Mouse (Mus musculus) embryo, embryonic 10 days (tissue): ENCODE measurements around the gene Olfr220.
A peak's percentile ranks its signal among the peaks of the same experiment; 100 is the strongest.

Source experiments
- DNase-seq: peaks from one replicate; pipeline ENCODE4 v3.0.0-alpha.2; 2015; ENCODE audit warnings: low spot score

Olfr220 gene

DNA sequence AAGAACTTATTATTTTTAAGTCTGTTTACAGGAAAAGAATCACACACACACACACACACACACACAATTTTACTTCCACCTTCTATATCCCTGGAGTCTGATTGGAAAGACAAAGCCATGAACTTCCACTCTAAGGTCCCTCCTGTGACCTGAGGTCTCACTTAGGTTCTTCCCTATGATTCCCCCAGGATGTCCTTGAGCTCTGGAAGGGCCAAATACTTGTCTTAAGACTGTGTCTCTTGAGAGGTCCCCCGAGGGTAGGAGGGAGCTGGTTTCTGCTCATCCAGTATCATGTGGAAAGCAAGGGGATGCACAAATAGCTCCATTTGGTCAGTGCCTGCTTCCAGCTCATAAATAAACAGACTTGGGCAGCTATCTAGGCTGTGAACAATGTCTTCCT lies at the start of gene Olfr220:
TSS of gene Olfr220 (plus strand) at position 301 of the 400 bp plus-strand sequence.
- no peak for DNase-seq

DNA sequence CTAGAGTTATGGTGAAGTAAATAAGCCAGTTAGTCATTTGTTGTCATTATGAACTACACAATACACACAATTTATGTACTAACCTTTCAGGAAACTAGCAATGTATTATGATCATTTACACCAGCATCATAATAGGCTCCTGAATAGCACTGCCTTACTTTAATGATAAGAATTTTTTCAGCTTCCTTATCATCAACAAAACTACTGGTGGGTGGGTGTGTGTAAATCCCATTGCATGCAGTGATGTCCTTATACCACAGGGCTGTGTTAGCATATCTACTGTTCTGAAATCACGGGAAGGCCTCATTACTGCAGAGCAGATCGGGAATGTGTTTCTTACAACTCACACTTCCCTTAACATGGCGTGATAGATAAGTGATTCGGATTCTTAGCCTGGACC lies 18.9 kb upstream of the Olfr220 start:
- no peak for DNase-seq

DNA sequence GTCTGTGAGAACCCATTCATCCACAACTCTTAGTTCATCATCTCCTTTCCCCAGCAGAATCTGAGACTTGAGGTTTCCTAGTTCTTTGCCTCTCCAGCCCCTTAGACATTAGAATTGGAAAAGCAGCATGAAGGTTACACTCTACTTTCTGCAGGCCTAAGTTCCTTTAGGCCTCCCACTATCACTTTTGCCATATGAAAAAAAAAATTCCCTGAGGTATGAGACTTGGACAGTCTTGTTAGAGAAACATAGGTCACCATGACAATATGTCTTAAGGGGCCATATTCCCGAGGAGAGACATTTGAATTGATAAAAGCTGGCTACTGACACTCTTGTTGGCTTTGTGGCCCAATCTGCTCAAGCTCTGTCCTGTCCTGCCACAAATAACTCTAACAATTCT lies 18.1 kb upstream of the Olfr220 start, which contains the start of gene Olfr414:
TSS of gene Olfr414 (plus strand) at position 301 of the 400 bp plus-strand sequence.
- no peak for DNase-seq

DNA sequence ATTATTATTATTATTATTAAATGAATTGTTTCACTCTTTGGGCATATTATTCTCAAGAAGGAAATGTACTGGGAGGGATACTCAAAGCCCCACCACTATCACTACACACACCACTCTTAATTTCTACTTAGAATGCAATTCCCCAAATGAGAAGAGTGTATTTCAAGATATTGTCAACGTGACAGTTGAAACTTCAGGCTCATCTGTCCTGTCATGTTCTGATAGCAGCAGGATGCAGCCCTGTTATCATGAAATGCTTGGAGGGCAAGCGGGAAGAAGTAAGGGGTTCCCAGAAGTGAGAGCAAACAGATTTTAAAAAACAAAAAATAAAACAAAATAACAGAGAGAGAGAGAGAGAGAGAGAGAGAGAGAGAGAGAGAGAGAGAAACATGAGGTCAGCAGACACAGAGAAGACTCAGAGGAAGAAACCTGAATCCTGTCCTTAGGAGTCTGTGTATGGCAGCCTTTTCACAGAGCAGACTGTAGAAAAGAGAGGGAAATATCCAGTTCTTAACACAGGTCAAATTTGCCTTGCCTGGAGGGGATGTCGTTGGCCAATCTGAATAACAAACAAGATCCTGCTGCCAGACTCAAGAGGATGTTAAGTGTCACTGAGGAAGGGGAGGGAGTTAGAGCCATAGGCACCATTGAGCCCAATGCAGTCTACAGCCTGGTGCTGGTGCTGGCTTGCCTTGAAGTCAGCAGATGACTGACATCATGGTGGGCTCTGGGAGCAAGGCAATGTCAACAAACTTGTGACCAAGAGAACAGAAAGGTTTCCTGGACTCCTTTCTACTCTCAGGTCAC lies 15.5 kb upstream of the Olfr220 start:
- no peak for DNase-seq

DNA sequence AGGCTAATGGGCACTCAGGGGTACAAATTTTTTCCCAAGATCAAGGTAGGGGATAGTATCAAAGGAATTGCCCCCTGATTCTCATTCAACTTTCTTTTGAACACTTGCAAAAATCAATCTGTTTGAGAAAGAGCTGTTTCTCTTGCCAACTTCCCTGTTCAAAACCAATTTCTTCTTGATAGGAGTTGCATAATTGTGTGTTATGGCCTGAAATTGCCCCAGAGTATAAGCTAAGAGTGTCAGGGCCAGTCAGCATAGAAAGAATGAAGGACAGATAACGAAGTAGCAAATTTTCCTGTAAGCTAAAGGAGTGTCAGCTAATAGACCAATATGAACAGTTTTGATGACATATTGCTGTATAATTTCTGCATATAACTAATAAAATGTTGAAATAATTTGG lies 14.5 kb upstream of the Olfr220 start:
- DNase-seq = no peak

DNA sequence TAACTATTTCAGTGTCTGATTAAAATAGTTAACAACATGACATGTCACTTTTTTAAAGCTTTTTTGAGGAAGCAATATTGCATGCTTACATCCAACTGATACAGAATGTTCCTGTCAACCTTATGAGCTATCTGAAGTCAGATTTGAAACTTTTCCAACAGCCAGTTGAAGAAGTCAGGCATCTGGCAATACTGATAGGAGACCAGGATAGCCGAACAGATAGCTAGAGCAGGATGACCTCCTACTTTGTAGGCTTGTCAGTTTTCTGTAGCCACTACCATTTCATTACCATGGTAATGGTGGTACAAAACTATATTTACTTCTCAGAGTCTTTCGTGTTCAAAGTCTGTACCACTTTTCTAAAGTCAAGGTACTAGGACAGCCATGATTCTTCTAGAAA lies 13.5 kb upstream of the Olfr220 start:
- no peak for DNase-seq

DNA sequence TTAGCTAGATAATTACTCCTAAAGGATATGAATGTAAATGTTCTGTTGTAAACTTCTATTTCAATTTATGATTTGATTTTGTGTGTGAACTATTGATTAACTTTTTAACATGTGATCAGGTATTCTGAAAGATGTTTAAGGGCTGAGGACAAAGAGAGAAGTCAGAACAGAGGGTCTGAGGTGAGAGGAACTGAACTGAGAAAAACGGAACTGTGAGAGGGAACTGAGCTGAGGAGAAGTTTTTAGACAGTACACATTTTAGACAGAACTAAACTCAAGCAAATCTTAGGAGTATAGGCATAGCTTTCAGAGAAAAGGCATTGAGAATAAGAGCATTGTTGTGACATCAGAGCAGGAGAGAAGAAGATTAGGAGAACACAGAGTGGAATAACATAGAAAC lies 7.8 kb upstream of the Olfr220 start:
- DNase-seq = no peak

DNA sequence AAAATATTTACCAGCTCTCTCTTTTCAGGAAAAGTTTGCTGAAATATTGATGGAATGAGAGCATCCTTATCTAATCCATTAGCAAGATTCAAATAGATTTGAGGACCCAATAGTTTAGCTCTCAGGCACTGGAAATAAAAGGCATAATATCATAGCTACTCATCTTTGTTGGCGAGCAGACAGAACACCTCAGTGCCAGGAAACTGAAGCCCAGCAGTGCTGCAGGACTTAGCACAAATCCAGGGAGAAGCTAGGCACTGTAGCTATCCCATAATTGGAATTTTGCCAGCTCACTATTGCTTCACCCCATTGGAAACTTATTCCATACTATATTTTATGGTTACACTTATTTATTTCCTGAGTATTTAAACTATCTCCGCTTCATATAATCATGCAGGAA lies 13.2 kb downstream of the Olfr220 start:
- no peak for DNase-seq

DNA sequence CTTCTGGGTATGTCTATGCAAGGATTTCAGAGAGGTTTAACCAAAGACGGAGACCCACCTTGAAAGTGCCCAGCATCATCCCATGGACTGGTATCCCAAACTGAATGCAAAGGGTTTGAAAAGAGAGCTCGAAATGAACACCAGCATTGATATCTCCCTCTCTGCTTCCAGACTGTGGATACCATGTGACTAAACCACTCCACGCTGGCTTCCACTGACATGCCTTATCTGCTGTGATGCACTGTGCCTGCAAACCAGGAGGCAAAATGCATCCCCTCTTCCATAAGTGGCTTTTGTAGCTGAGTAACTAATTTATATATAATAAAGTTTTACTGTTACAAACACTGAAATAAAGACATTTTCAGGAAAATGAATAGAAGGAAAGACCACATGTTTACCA lies 23.5 kb downstream of the Olfr220 start:
- DNase-seq = no peak

DNA sequence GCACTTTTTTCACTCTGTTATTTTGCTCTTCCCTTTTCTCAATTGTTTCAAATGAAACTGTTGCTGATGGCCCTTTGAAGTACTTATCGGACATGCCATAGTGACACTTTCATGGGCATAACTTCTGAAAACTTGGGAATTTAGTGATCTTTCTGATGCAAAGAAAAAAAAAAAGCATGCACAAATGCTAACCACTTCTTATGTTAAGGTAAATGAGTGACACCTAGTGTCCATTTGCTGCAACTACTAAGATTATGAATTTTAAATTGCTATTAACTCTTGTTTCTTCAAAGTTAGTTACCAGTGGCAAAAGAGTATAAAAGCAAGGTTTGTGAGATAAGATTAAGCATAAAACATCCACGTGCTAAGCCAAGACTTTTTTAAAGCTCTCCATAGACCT lies 24.4 kb downstream of the Olfr220 start:
- peak; percentile 56 for DNase-seq

DNA sequence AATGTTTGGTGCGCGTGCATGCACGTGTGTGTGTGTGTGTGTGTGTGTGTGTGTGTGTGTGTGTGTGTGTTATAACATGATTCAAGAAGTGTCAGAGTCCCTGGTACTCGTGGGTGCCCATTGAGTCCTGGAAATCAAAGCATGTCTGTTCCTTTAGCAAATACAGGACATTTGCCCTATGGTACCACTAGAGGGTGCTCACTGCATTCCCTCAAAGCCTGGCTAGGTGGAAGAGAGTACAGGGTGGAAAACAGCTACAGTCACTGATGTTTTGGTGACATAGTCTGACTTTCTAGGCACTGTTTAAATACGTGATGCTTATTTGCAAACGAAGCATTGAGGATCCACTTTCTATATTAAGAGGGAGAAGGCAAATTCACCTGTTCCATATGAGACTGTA lies 27.9 kb downstream of the Olfr220 start:
- DNase-seq = peak; percentile 89

DNA sequence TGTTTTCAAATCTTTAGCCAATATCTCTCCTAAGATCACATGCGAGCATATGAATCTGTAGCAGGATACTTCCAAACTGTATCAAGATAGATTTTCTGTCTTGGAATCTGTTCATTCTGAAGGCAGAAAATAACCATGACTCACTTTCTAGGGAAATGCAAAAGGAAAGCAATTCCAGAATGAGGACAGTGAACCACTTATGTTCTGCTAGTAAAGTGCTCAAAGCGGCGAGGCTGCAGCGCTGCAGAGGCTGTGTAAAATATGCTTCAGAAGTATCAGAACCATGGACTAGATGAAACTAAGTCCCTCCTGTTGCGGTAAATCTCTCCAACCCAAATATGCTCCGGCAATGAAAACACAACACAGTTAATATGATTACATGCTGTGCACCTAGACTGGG lies 40.7 kb downstream of the Olfr220 start:
- no peak for DNase-seq

DNA sequence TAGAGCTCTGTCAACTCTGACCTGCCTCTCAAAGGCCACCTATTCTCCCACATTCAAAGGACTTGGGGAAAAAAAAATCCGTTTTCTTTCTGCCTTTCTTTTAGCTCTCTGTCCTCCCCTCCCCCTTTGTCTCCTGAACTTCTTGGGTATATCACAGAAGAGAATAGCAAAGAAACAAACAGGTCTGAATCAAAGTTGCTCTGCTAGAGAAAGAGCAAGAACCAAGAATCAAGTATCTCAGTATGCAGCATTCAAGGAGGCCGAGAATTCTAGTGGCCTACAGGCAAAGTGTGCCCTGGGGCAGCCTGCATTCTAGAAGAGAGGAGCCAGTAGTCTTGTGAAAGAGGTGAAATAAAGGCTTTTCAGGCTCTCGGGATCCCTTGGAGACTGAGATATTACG lies 58.2 kb downstream of the Olfr220 start:
- DNase-seq = peak; percentile 38
